Mouse (Mus musculus) layer of hippocampus, postnatal 10 days (tissue): ENCODE measurements at regions not wholly inside any gene's neighbourhood (a gene's known extent, or its start where the extent isn't known, plus 50 kb on each side); places are given as distances from the start of the nearest gene placed in this dataset.
"Not testable (repeated sequence)": the region's sequence is repeated elsewhere in the genome, so short reads cannot be mapped to it uniquely, and the experiment has no call there.

Experiments used
- DNase-seq, 2 experiments: peaks; one replicate each; pipeline ENCODE4 v3.0.0; 2021; ENCODE audit warnings: low spot score in 2 of 2

DNA sequence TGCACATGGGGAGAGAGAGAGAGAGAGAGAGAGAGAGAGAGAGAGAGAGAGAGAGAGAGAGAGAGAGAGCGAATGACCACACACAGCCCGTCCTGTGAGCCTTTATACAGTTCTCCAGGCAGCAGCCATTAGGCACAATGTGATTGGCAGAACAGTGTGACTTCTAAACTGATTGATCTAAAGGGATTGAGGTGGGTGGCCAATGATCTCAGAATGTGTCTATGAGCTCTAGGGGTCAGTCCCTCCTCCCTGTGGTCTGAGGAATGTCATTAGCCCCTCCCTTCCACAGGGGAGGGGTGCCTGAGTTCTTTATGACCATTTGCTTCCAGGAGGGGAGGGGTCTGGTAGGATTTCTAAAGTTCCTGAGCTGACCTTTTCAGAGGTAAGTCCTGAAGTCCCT, 62.1 kb downstream of the Duxbl3 start:
- DNase-seq: not testable (repeated sequence)

DNA sequence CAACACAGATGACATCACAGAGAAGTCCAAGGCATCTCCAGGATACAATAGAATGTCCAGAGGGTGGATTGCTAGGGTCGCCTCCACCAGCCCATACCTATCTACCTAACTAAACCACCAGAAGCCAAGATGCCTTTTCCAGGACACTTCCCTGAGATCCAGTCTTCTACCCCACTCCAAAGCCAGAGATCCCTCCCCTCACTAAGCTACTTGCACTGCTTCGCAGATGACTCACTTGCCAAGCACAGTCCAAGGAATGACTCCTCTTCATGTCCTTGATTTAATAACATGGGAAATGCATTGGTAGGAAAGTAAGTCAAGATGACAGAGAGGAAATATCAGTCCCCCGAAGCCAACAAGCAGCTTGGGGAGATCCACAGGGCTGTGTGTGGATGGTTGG, 63.0 kb downstream of the Duxbl3 start:
- DNase-seq: no peak

DNA sequence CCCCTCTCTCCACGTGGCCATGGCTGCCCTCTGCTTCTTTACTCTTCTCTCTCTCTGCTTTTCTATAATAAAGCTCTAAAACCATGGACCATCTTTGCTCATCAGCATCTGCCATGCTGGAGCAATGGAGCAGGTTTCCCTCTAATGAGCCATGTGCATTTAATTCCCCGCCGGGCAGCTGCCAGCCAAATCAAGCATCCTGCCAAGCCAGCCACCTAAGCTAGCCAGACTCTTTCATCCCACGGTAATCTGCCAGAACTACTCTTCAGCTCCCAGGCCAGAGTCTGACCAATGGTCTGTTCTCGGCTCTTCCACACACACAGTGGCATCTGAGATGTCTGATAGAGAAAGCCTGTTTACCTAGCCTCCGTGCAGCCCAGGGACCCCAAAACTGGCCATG, 70.8 kb downstream of the Duxbl3 start:
- peak; percentile 51 to 58 for DNase-seq

DNA sequence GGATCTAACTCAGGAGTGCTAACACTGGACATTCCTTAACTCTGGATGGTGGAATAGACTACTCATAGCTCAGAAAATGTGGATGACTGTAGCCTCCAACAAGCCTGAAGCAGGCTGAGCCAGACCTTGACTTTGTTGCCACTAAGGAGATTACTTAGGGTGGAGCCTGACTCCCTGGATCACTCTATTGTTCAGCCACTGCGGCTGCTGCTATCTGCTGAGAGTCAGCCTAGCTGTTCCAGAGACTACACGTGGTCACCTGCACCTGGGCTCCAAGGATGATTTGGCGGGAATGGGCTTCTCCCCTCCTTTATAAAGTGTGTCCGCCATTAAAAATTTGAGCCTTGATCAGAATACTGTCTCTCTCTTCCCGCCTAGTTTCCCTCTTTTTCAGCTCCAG, 83.3 kb downstream of the Duxbl3 start:
- no peak for DNase-seq

DNA sequence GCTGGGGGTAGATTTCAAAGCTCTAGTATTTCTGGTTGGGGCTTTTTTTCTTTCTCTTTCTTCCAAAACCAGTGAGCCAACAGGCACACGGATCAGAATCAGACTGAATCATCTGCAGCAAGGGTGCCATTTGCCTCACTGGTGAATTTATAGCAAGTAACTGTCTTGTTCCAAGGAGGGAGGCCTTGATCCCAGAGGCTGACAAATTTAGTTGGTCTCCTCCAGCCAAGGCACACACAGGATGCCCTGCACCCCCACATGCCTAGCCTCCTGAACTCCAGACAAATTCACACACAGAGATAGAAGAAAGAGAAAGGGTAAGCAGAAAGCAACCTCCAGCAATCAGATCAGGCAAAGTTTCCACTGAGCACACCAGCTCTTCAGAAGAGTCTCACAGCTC, 87.5 kb downstream of the Duxbl3 start:
- DNase-seq: no peak

DNA sequence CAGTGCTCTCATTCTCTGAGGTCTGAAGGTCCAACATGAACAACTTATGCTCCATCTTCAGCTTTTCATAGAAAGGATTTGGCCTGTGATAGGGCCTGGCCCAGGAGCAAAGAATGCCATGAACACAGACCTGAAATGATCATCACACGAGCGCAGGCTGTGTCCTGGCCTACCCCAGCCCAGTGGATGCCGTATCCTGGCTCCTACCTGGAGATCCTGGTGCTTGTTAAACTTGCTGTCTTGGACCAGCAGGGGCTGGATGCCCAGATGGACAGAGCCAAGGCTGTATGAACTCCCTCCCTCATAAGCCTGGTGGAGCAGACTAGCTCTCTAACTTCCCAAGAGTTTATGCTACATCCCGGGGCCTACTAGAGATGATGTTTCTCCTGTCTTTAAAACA, 89.5 kb downstream of the Duxbl3 start:
- no peak for DNase-seq

DNA sequence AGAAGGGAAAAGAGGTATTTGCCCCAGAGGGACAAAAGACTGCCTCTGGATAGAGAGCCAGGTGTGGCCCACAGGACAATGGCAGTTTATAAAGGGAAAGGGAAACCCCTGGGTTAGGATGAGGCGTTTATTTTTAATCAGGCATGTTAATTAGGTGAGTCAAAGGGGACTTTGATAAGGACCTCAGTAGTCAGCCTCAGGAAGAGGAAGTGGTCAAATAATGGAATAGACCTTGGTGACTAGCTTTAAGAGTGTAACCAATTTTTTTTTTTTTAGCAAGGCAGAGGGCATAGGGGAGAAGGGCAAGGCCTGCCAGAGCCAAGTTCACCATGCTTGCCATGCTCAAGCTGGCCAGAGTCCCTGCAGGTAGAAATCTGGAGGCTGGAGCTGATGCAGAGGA, 95.2 kb downstream of the Duxbl3 start:
- no peak for DNase-seq

DNA sequence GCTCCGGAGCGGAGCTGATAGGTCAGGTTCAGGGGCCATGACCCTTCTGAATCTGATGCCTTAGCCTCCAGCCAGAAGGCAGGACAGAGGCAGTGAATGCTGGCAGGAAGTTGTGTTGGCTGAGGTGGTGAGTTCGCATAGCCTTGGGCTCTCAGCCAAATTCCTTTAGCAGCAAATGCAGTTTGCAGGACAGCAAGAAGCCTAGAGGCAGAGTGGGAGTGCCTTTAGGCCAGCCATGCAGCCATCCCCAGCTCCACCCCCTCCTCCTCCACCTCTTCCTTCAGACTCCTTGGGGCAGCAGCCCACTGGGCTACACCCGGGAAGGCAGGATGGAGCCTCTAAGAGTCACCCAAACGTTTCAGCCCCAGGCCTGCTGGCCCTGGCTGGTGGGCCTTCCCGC, 99.5 kb downstream of the Duxbl3 start:
- DNase-seq: no peak

DNA sequence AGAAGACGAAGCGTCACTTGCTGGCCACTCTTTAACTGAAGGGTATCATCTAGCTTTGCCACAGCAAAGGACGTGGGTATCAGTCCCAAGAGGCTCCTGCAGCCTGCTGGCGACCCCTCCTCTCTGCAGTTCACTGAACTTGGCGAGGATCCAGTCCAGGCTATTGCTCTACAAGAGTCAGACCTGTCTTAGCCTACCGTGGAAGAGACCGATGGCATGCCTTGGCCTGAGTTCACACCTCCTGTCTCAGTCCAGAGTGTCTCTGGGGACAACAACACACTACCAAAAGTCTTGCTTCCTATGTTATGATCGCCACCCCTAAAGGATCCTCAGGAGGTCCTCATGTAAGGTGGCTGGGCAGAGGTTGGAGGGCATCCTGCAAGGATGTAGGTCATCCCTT, 100.2 kb downstream of the Duxbl3 start:
- DNase-seq: no peak

DNA sequence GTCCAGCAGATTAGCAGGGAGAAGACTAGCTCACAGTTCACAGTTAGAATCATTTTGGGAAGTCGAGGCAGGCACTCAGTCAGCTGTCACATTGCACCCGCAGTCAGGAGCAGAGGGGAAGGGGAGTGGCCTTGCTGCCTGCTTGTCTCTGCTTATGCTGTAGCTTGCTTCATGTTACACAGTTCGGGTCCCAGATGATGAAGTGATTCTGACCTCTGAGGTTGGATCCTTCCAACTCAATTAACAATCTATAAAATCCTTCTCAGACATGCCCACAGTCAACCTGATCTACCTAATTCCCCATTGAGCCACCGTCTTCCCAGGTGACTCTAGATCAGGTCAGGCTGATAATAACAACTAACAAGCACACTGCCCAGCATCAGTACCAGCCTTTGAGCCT, 102.3 kb downstream of the Duxbl3 start:
- DNase-seq: no peak

DNA sequence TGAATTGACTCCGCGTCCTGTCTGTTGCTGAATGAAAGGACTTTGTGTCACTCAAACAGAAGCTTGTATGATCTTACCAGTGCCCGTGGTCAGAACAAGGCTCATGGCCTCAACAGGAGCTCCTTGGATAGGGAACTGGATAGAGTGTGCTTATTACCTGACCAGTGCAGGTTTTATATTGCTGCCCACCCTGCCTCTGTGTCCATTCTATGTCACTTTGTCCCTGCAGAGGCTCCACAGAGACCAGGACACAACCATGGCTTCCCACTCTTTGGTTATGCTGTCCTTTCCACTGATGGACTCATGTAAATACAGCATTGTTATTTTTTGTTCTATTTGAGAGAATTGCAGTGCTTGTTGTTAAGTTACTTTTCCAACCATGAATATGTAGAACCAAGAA, 103.4 kb downstream of the Duxbl3 start:
- no peak for DNase-seq
